Mouse (Mus musculus): ENCODE data around the gene Fam19a5.

DNA sequence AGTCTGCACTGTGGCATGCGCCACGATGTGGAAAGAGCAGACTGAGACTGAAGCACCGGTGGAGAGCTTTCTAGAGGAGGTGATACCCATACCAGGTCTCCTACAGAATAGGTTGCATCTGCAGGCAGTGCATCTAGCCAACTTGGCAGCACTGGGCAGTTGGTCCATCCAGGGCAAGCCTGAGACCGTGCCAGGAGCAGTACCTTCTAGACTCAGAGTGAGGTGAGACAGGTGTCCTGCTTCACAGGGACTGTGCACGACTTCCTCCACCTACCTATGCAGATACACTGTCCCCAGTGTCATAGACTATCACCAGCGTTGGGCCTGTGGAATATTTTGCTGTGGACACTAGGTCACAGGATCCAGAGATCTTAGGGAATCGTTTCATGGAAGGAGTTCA lies 148.3 kb downstream of the Fam19a5 start:
- no peak for TF ChIP-seq POLR2A (IDR thresholded peaks at IDR 0.05; ENCODE audit: low read depth, low read length)
- no peak for TF ChIP-seq CTCF (IDR thresholded peaks at IDR 0.05; ENCODE audit: extremely low read depth, insufficient read depth, insufficient read length, insufficient replicate concordance)
